Mouse (Mus musculus): ENCODE measurements around the gene Fgfr4.

DNA sequence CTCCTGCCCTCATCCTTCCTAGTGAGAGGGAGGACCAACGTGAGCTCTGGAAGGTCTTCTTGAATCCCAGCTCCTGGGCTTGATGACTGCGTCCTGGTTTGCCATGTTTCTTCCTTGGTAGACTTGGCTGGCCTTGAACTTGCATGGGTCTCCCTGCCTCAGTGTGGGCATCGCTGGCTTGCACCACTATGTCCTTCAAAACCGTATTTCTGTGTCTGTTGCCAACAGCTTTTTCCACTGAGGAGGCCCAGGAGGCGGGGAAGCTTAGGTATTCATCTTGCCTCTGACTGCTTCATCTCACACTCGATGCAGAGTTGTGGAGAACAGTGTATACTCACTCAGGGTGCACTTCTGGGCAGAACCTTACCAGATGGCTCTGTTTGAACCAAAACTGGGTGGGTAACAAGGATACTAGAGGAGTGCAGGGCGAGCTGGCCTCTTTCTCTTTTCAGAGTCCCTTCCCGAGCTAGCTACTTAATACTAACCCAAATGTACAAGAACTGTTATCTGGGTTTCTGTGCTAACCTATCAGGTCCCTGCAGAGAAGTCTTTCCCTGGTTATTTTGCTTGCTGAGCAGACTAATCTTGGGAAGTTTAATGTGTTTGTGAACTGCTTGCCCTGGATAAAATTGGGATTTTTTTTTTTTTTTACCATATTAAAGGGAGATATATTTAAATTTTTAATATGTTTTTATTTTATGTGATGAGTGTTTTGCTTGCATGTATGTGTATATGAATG, 46.3 kb upstream of the Fgfr4 start:
- TF ChIP-seq CTCF (conservative IDR thresholded peaks at IDR 0.05; ENCODE audit: low read length) (no peak), POU5F1 (IDR thresholded peaks at IDR 0.05; ENCODE audit: borderline replicate concordance, low read length) (no peak), NANOG (IDR thresholded peaks at IDR 0.05; ENCODE audit: borderline replicate concordance, low read length) (no peak)
